Mouse (Mus musculus): ENCODE data around the gene Adcy9. TPM values are rescaled to one million over a fixed set of nuclear protein-coding genes. Genes with fewer than 3 reads are reported as not detected.

The Adcy9 gene
- total RNA-seq, 2 experiments from 2014 or later = 48.7 to 51.6 TPM

DNA sequence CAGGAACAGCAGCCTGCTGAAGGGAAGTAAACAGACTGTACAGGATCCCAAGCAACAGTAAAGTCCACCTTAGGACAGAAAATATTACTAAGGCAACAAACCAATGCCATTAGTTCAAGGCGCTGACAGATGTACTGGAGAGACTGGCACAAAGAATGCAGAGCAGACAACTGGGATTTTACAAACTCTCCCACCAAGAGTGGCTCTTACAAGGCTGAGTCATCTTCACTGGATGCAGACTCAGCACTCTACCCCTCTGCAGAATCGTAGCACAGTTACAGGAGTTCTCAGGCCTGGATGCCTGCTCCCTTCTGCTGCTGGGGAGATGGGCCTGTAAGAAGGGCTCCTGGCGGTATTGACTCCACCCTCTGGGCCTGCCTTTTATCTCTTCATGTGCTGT lies 99.4 kb downstream of the Adcy9 start:
- DNase-seq (ENCODE audit: low spot score in 2 of 2) = no peak

DNA sequence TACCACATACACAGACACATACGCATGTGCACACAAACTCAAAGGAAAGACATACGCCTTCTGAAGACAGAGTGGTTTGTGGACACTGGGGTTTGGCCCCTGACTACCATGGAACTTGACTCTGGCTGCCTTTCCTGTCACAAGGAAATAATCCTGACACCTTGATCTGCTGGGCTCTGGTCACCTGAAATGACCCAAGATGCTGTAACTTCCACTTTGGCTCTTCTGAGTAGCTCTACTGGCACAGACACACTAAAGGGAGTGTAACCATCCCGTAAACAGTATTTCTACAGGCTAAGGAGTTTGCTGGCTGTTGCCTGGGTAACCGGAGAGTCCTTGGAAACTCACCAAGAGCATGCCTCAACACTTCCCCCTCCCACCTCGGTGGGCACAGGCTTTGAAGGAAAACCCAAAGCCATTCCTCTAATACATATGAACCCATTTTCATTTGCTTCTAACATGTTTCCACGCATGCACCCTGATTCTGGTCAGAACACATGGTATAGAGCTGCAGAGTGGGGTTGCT lies 102.2 kb downstream of the Adcy9 start:
- peak in 1 of 2 experiments; percentile 38 for DNase-seq (ENCODE audit: low spot score in 2 of 2)

DNA sequence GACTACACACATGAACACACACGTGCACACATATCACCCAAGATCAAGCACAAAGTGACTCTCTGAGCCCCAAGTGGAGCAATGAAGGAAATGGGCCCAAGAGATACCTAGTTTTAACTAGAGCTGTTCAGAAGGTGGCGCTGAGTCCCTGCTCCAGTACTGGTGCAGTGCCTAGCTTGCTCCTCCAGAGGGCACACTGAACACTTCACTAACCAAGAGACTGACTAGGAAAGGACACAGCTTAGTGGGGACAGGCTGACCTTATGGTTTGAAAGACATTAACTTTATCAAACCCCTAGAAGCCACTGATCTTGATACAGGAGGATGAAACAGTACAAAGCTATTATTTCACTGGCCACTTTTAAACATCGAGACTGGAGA lies 104.2 kb downstream of the Adcy9 start:
- DNase-seq (ENCODE audit: low spot score in 2 of 2) = peak; percentile 84 to 86

GRCm38 (mm10) chr16:4315352-4316093 lies 104.8 kb downstream of the Adcy9 start:
- no peak for DNase-seq (ENCODE audit: low spot score in 2 of 2)

GRCm38 (mm10) chr16:4314891-4315290 lies 105.4 kb downstream of the Adcy9 start:
- DNase-seq (ENCODE audit: low spot score in 2 of 2) = no peak

GRCm38 (mm10) chr16:4312018-4312417 lies 108.3 kb downstream of the Adcy9 start:
- DNase-seq (ENCODE audit: low spot score in 2 of 2) = no peak

GRCm38 (mm10) chr16:4311608-4312007 lies 108.7 kb downstream of the Adcy9 start:
- DNase-seq (ENCODE audit: low spot score in 2 of 2) = no peak

GRCm38 (mm10) chr16:4307795-4308194 lies 112.5 kb downstream of the Adcy9 start:
- no peak for DNase-seq (ENCODE audit: low spot score in 2 of 2)

DNA sequence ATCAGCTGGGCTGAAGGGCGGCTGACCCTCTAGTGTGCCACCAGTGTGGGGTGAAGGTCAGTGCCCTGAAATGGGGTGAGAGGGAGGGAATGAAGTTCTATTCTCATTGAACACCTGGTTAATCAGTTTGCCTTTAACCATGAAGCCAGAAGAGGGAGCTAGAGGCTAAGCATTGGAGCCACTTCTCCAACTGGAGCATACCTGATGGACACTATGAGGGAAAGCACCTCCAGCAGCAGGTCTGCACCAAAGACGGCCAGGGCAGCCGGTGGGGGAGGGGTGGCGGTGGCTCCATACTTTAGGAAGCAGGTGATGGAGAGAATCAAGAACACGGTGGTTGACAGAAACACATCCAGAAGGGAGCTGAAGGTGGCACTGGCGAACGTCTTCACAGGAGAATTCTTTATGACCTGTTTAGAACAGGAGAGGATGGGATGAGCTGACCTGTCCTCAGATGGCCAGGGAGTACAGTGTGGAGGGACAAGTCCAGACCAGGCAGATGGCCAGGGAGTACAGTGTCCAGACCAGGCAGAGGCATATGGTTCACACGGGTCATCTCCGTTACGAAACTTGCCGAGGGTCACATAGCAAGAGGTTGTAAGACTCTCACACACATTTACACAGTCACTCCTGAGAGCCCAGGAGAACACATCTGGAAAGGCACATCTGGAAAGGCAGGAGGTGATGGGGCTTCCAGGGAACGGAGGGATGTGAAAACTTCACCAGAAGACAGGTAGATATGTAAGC lies 115.9 kb downstream of the Adcy9 start:
- DNase-seq (ENCODE audit: low spot score in 2 of 2) = peak in 1 of 2 experiments; percentile 48

DNA sequence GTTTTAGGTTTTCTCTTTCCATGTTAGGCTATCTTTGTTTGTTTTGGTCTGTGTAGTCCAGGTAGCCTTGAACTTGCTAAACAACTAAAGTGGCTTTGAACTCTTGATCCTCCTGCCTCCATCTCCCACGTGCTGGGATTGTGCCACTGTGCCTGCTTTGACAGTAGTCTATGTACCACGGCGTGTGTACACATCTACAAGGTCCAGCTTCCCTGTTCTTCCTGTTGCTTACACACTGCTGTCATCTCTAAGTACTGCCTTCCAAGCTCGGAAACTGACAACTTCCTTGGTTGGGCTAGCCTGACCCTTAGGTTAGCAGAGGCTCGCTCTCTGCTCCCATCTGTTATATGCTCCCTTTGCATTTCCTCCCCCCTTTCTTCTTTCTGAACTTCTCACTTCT lies 116.7 kb downstream of the Adcy9 start:
- no peak for DNase-seq (ENCODE audit: low spot score in 2 of 2)

GRCm38 (mm10) chr16:4300280-4300679 lies 120.0 kb downstream of the Adcy9 start:
- DNase-seq (ENCODE audit: low spot score in 2 of 2) = no peak

DNA sequence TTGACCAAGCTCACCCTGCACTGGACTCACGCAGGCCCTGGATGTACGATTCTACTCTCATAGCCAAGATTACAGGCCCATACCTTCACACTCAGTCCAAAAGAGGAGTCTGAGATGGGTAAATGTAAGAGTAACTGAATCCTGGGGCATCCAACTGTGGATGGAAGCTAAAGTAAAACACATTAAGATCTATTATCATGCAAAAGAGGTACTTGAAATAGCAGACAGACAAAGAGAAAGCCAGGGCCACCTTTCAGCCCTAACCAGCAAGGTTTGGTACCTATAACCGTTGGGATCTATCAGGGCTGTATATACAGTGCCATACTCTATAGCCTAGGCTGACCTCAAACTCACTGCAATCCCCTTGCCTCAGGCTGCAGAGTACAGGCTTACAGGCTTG lies 127.0 kb downstream of the Adcy9 start:
- DNase-seq (ENCODE audit: low spot score in 2 of 2) = no peak

GRCm38 (mm10) chr16:4289507-4289906 lies 130.8 kb downstream of the Adcy9 start:
- DNase-seq (ENCODE audit: low spot score in 2 of 2) = no peak

DNA sequence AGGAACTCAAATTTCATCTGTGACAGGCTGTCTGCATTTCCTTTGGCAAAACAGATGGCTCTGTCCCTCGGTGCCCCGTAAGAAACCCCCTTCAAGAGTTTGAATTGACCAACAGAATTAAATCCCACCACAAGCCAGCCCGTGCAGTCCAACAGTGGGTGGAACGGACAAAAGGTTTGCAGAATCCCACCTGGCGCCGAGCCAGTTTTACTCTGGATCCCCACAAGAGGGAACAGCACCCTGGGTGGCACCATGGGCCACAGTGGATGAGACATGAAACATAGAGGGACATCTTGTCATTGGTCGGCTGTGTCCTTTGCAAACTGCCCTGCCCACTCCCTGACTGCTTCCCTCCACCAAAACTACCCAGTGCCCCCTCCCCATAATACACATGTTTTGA lies 133.7 kb downstream of the Adcy9 start:
- no peak for DNase-seq (ENCODE audit: low spot score in 2 of 2)

- no peak for DNase-seq (ENCODE audit: low spot score in 2 of 2)
These were observed 135.0 kb downstream of the Adcy9 start for GRCm38 (mm10) chr16:4285257-4285656.

DNA sequence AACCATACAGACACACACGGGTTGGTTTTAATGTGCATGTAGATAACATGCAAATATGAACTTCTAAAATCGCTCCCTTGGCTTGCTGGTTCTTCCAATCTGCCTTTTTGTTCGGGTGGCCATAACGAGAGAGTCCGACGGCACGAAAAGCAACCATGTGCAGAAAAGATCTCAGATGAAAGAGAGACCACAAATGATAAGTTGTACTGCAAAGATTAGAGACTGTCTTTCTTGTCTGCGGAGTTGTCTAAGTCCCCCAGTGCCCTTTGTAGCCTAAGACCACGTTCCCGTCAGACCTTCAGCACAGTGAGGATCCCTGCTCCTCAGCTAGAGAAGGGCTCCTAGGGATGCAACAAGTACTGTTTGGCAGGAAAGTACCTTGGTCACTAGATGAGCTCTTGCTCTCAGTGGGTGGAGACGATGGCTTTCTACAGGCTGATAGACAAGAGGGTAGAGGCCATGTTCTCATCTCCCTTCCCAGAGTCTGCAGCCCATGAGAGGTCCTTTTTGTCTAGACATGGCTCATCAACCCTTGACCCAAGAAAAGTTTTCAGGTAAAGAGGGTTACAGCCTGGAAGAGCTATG lies 136.9 kb downstream of the Adcy9 start:
- no peak for DNase-seq (ENCODE audit: low spot score in 2 of 2)

DNA sequence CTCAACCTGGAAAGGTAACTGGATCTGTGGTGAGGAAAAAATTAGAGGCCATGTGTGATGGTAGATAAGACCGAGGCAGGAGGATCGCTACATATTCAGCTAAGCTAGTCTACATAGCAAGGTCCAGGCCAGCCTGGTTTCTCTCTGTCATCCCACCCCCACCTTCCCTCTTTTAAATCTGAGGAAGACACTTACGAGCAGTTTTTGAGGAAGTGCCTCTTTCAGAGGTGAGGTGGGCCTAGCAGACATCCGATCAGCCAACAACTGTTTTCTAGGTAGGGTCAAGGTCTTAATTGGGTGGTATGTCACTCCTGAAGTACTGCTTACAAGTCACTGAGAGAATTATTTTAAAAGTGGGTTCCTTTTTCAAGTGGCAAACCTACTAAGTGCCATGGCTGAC lies 138.8 kb downstream of the Adcy9 start:
- no peak for DNase-seq (ENCODE audit: low spot score in 2 of 2)

GRCm38 (mm10) chr16:4280949-4281348 lies 139.3 kb downstream of the Adcy9 start:
- no peak for DNase-seq (ENCODE audit: low spot score in 2 of 2)

DNA sequence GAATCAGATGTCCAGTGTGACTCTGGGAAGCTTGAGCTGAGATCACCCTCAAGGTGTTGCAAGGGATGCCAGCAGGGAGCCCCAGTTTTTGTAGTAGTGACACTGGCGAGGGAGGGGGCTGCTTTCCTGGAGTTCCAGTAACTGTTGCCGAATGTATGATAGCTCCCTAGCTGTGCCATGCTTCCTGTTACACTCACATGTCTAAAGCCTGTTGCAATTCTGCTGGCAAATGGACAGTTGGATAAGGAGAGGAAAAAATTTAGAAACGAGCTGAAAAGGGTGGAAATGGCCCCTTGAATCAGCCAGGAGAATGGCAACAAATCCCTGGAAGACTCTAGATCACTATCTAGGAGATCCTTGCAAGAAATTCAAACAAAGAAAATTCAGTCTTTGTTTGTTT lies 140.7 kb downstream of the Adcy9 start:
- no peak for DNase-seq (ENCODE audit: low spot score in 2 of 2)

GRCm38 (mm10) chr16:4276621-4277020 lies 143.7 kb downstream of the Adcy9 start:
- DNase-seq (ENCODE audit: low spot score in 2 of 2) = no peak

DNA sequence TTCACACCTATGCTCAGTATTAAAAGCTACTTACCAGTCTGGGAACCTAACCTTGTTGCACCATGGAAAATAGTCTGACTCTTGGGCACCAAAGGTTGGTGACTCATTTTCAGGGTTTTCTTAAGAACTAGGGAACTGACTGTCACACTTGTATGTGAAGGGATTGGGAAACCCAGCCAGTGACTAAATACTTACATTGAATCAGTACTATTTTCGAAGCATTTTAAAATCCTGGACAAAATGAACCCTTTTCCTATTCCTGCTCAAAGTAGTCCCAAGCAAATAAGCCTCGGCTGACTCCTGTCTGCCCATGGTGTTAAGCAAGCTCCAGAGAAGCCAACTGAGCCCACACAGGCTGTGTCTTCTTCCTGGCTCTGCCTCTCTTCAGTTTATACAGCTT lies 144.1 kb downstream of the Adcy9 start:
- DNase-seq (ENCODE audit: low spot score in 2 of 2) = no peak

Data from layer of hippocampus, postnatal 10 days (tissue).